Mouse (Mus musculus): ENCODE results near the gene Rapgef6.

Rapgef6 gene

GRCm38 (mm10) chr11:54731367-54731766 lies 208.7 kb downstream of the Rapgef6 start:
- TF ChIP-seq GATA4 (IDR thresholded peaks at IDR 0.05; ENCODE audit: insufficient replicate concordance, low read length) = no peak

GRCm38 (mm10) chr11:54733546-54733945 lies 210.9 kb downstream of the Rapgef6 start:
- no peak for TF ChIP-seq GATA4 (IDR thresholded peaks at IDR 0.05; ENCODE audit: insufficient replicate concordance, low read length)

- TF ChIP-seq GATA4 (IDR thresholded peaks at IDR 0.05; ENCODE audit: insufficient replicate concordance, low read length) = no peak
Observed at GRCm38 (mm10) chr11:54735114-54735513, 212.5 kb downstream of the Rapgef6 start.

GRCm38 (mm10) chr11:54736903-54737302 lies 214.3 kb downstream of the Rapgef6 start:
- TF ChIP-seq GATA4 (IDR thresholded peaks at IDR 0.05; ENCODE audit: insufficient replicate concordance, low read length) = no peak

- TF ChIP-seq GATA4 (IDR thresholded peaks at IDR 0.05; ENCODE audit: insufficient replicate concordance, low read length) = no peak
Observed at GRCm38 (mm10) chr11:54739012-54739750, 216.5 kb downstream of the Rapgef6 start.

- no peak for TF ChIP-seq GATA4 (IDR thresholded peaks at IDR 0.05; ENCODE audit: insufficient replicate concordance, low read length)
Observed at GRCm38 (mm10) chr11:54741330-54741729, 218.7 kb downstream of the Rapgef6 start.

- TF ChIP-seq GATA4 (IDR thresholded peaks at IDR 0.05; ENCODE audit: insufficient replicate concordance, low read length) = no peak
Observed at GRCm38 (mm10) chr11:54744231-54744630, 221.6 kb downstream of the Rapgef6 start.

Measured in liver, adult (tissue).